Mouse (Mus musculus) CH12.LX (cell line): ENCODE results near the gene Pds5b. TPM values are rescaled to one million over a fixed set of nuclear protein-coding genes. Genes with fewer than 3 reads are reported as not detected.
A peak's percentile ranks its signal among the peaks of the same experiment; 100 is the strongest.

Source experiments
- DNase-seq: peaks from one replicate; pipeline ENCODE4 v3.0.0-alpha.2; 2013; ENCODE audit errors: extremely low read depth
- H3K27ac ChIP-seq: 2 replicates; pipeline ENCODE4 v1.5.1; 2012; ENCODE audit warnings: low read depth, mild to moderate bottlenecking, control low read depth, moderate library complexity; ENCODE audit not compliant: insufficient read depth
- H3K27me3 ChIP-seq: replicated peaks from 2 replicates; pipeline ENCODE3; 2012; ENCODE audit warnings: inconsistent platforms
- H3K36me3 ChIP-seq, 2 experiments: replicated peaks in 1 of 2; 2 replicates each; pipeline versions ENCODE3 to v1.6.1; 2012; ENCODE audit warnings: inconsistent platforms in 1 of 2, low read length in 1 of 2, mild to moderate bottlenecking in 1 of 2, mixed read lengths in 1 of 2, moderate library complexity in 1 of 2; ENCODE audit not compliant: control insufficient read depth in 1 of 2, insufficient read depth in 1 of 2
- H3K4me1 ChIP-seq, 2 experiments: 2 replicates each; pipeline ENCODE4 v1.6.1; 2012; ENCODE audit warnings: inconsistent platforms in 1 of 2, moderate library complexity in 1 of 2; ENCODE audit not compliant: insufficient read depth in 2 of 2, control insufficient read depth in 1 of 2
- H3K4me2 ChIP-seq: 2 replicates; pipeline ENCODE4 v1.6.1; 2012; ENCODE audit warnings: low read depth, mild to moderate bottlenecking, control low read depth; ENCODE audit not compliant: poor library complexity, insufficient read depth, severe bottlenecking
- H3K4me3 ChIP-seq, 3 experiments: fragments of 150-350 bp in 1 of 3; sonication (generic) in 1 of 3; replicated peaks in 1 of 3; 2 replicates each; pipeline versions ENCODE3 to v1.5.1; 2011 to 2012; ENCODE audit warnings: low read depth in 2 of 3, low read length in 2 of 3, mild to moderate bottlenecking in 2 of 3, moderate library complexity in 2 of 3, control low read depth in 1 of 3, improper control_type of control experiment in 1 of 3, inconsistent platforms in 1 of 3, mixed read lengths in 1 of 3; ENCODE audit not compliant: poor library complexity in 1 of 3
- H3K79me2 ChIP-seq: replicated peaks from 2 replicates; pipeline ENCODE4 v1.6.1; 2012; ENCODE audit warnings: mild to moderate bottlenecking, moderate library complexity; ENCODE audit not compliant: control insufficient read depth, poor library complexity, insufficient read depth, severe bottlenecking; ENCODE audit errors: extremely low read depth
- H3K9ac ChIP-seq: 2 replicates; pipeline ENCODE4 v1.6.1; 2012; ENCODE audit warnings: low read depth, mild to moderate bottlenecking, control low read depth, moderate library complexity; ENCODE audit not compliant: insufficient read depth
- H3K9me3 ChIP-seq: replicated peaks from 2 replicates; pipeline ENCODE3; 2012; ENCODE audit warnings: low read length, inconsistent platforms, mixed read lengths
- BHLHE40 ChIP-seq: IDR thresholded peaks from 2 replicates; pipeline ENCODE4 v1.6.1; 2011; ENCODE audit warnings: mild to moderate bottlenecking, low read depth, low read length, improper control_type of control experiment
- CHD1 ChIP-seq: IDR thresholded peaks from 2 replicates; pipeline ENCODE4 v1.6.1; 2012; ENCODE audit warnings: low read depth, low read length, improper control_type of control experiment, inconsistent platforms
- CTCF ChIP-seq, 2 experiments: IDR thresholded peaks in 1 of 2; conservative IDR thresholded peaks in 1 of 2; 2 replicates each; pipeline ENCODE4 v1.5.1; 2011 to 2012; ENCODE audit warnings: low read depth in 2 of 2, low read length in 2 of 2, improper control_type of control experiment in 1 of 2, inconsistent platforms in 1 of 2, mild to moderate bottlenecking in 1 of 2, moderate library complexity in 1 of 2
- E2F4 ChIP-seq: IDR thresholded peaks from 2 replicates; pipeline ENCODE4 v1.6.1; 2011; ENCODE audit warnings: low read depth, low read length, improper control_type of control experiment; ENCODE audit not compliant: insufficient replicate concordance
- ELF1 ChIP-seq: IDR thresholded peaks from 2 replicates; pipeline ENCODE4 v1.6.1; 2014; ENCODE audit warnings: low read depth, mild to moderate bottlenecking, inconsistent platforms, low read length, improper control_type of control experiment
- IRF4 ChIP-seq: IDR thresholded peaks from 2 replicates; pipeline ENCODE4 v1.6.1; 2014; ENCODE audit warnings: low read depth, mild to moderate bottlenecking, inconsistent platforms, low read length, improper control_type of control experiment
- JUN ChIP-seq: IDR thresholded peaks from 2 replicates; pipeline ENCODE4 v1.6.1; 2011; ENCODE audit warnings: low read depth, mild to moderate bottlenecking, low read length, improper control_type of control experiment, moderate library complexity; ENCODE audit not compliant: insufficient read depth
- KAT2A ChIP-seq: IDR thresholded peaks from 2 replicates; pipeline ENCODE4 v1.6.1; 2012; ENCODE audit warnings: low read length, improper control_type of control experiment, inconsistent platforms; ENCODE audit not compliant: insufficient replicate concordance
- MAX ChIP-seq: IDR thresholded peaks from 2 replicates; pipeline ENCODE4 v1.6.1; 2011; ENCODE audit warnings: low read length, improper control_type of control experiment
- MAZ ChIP-seq: IDR thresholded peaks from 2 replicates; pipeline ENCODE4 v1.6.1; 2012; ENCODE audit warnings: low read depth, mild to moderate bottlenecking, inconsistent platforms, low read length, improper control_type of control experiment, moderate library complexity
- PAX5 ChIP-seq: IDR thresholded peaks from 2 replicates; pipeline ENCODE4 v1.6.1; 2012; ENCODE audit warnings: low read length, inconsistent platforms, mixed read lengths
- POLR2A ChIP-seq: IDR thresholded peaks from 2 replicates; pipeline ENCODE4 v1.6.1; 2011; ENCODE audit warnings: low read depth, mild to moderate bottlenecking, improper control_type of control experiment, low read length
- SMC3 ChIP-seq: IDR thresholded peaks from 2 replicates; pipeline ENCODE4 v1.6.1; 2011; ENCODE audit warnings: low read depth, low read length, improper control_type of control experiment
- TBP ChIP-seq: conservative IDR thresholded peaks from 2 replicates; pipeline ENCODE4 v1.6.1; 2011; ENCODE audit warnings: low read depth, low read length, improper control_type of control experiment
- TCF12 ChIP-seq: IDR thresholded peaks from 2 replicates; pipeline ENCODE4 v1.6.1; 2014; ENCODE audit warnings: low read depth, mild to moderate bottlenecking, inconsistent platforms, low read length, improper control_type of control experiment
- UBTF ChIP-seq: IDR thresholded peaks from 2 replicates; pipeline ENCODE4 v1.6.1; 2012; ENCODE audit warnings: low read depth, mild to moderate bottlenecking, inconsistent platforms, low read length, improper control_type of control experiment, moderate library complexity
- USF1 ChIP-seq: IDR thresholded peaks from 2 replicates; pipeline ENCODE4 v1.6.1; 2014; ENCODE audit warnings: low read depth, mild to moderate bottlenecking, inconsistent platforms, low read length, improper control_type of control experiment
- USF2 ChIP-seq: conservative IDR thresholded peaks from 2 replicates; pipeline ENCODE4 v1.6.1; 2011; ENCODE audit warnings: low read depth, low read length, improper control_type of control experiment
- ZKSCAN1 ChIP-seq: IDR thresholded peaks from 2 replicates; pipeline ENCODE4 v1.6.1; 2012; ENCODE audit warnings: low read depth, inconsistent platforms, low read length, improper control_type of control experiment, borderline replicate concordance
- ZMIZ1 ChIP-seq: IDR thresholded peaks from 2 replicates; pipeline ENCODE4 v1.6.1; 2012; ENCODE audit warnings: low read depth, mild to moderate bottlenecking, inconsistent platforms, low read length, improper control_type of control experiment
- ZNF384 ChIP-seq: IDR thresholded peaks from 2 replicates; pipeline ENCODE4 v1.6.1; 2012; ENCODE audit warnings: low read depth, low read length, improper control_type of control experiment, inconsistent platforms
- dilution Hi-C: fragments of 300-500 bp; cut with MboI; formaldehyde crosslinking; loops from 2 replicates; pipeline ENCODE4 v1.14.3; 2020; ENCODE audit warnings: low sequenced_read_pairs; ENCODE audit not compliant: extremely low pct_unique_long_range_greater_than_20kb, extremely low pct_ligation_motif_present
- in situ Hi-C: fragments of 300-500 bp; cut with MboI; formaldehyde crosslinking; loops from 3 replicates; pipeline ENCODE4 v1.14.3; 2019; ENCODE audit warnings: low sequenced_read_pairs, low pct_ligation_motif_present, low pct_unique_long_range_greater_than_20kb, mixed read lengths
- polyA plus RNA-seq: library from polyadenylated mRNA; unstranded; fragments of >175 nt; gene quantifications from 2 replicates; pipeline ENCODE4 v1.2.1, GENCODE M21; 2012; ENCODE audit warnings: low read depth; ENCODE audit not compliant: insufficient read length
- total RNA-seq, 2 experiments: library from RNA; depleted of rRNA; stranded (reverse); fragments of 300-350 nt in 1 of 2; fragments of >200 nt in 1 of 2; gene quantifications; 2 replicates each; pipeline ENCODE4 v1.2.3; 2012 to 2014

Gene Pds5b
- total and polyA plus RNA-seq, 3 experiments = 14.3 to 31.1 (median 27.4) TPM

- TF ChIP-seq CHD1 = no peak
- TF ChIP-seq USF2 = no peak
- no peak for TF ChIP-seq ZKSCAN1
- no peak for TF ChIP-seq USF1
- TF ChIP-seq SMC3 = no peak
- 0 out of 2 replicates have a peak, but pooled peaks have one; percentile 30 for TF ChIP-seq ELF1
- TF ChIP-seq, all 38 proteins: peak for 1
- in situ Hi-C loops = no loop called here
- Histone ChIP-seq H3K27ac (no peak overlapping the region), H3K9ac (no peak overlapping the region), H3K9me3 (no peaks in the 10 kb centered on the region), H3K27me3 (no peaks in the 10 kb centered on the region), H3K36me3 (peaks cover 9 to 31% of the 10 kb centered on the region in 2 experiments), H3K4me3 (no peak overlapping the region), H3K4me2 (no peak overlapping the region), H3K4me1 (peaks cover 0 to 25% of the 10 kb centered on the region in 2 experiments; a peak in 2 of 4 replicates), H3K79me2 (no peaks in the 10 kb centered on the region)
- peak; percentile 42 for DNase-seq
- dilution Hi-C loops = no loop called here
These were observed 98.9 kb downstream of the Pds5b start for GRCm38 (mm10) chr5:150772403-150772802.

- H3K9me3 ChIP-seq = no peaks in the 10 kb centered on the region
- no peaks in the 10 kb centered on the region for H3K79me2 ChIP-seq
- TF ChIP-seq ZMIZ1 (no peak), E2F4 (no peak), TBP (no peak), USF2 (no peak), MAZ (no peak)
- H3K4me1 ChIP-seq = peaks cover 0 to 25% of the 10 kb centered on the region in 2 experiments; a peak in 2 of 4 replicates
- no peak for DNase-seq
- no peak overlapping the region for H3K9ac ChIP-seq
- H3K27ac ChIP-seq = no peak overlapping the region
- H3K4me2 ChIP-seq = no peak overlapping the region
- dilution Hi-C loops (no loop called here), in situ Hi-C loops (no loop called here)
- no peaks in the 10 kb centered on the region for H3K27me3 ChIP-seq
- peaks cover 13 to 34% of the 10 kb centered on the region in 2 experiments for H3K36me3 ChIP-seq
- no peak overlapping the region for H3K4me3 ChIP-seq
These were observed 99.5 kb downstream of the Pds5b start for GRCm38 (mm10) chr5:150773083-150773482.

GRCm38 (mm10) chr5:150788261-150788660 lies 114.7 kb downstream of the Pds5b start:
- TF ChIP-seq CTCF (conservative IDR thresholded peaks at IDR 0.05 in 1 of 2, IDR thresholded peaks at IDR 0.05 in 1 of 2; ENCODE audit: low read depth in 2 of 2, low read length in 2 of 2) (no peak), IRF4 (no peak), KAT2A (no peak), PAX5 (no peak), ZMIZ1 (no peak), UBTF (no peak), SMC3 (no peak), POLR2A (no peak), MAX (no peak), TCF12 (no peak), BHLHE40 (no peak), JUN (no peak), ZNF384 (no peak), ELF1 (no peak)
- dilution Hi-C loops (no loop called here), in situ Hi-C loops (no loop called here)
- Histone ChIP-seq H3K4me3 (no peak overlapping the region), H3K9me3 (no peaks in the 10 kb centered on the region), H3K27me3 (no peaks in the 10 kb centered on the region), H3K4me1 (peaks cover 0 to 3% of the 10 kb centered on the region in 2 experiments; a peak in 3 of 4 replicates), H3K9ac (no peak overlapping the region), H3K4me2 (no peak overlapping the region), H3K36me3 (peaks cover 27 to 58% of the 10 kb centered on the region in 2 experiments), H3K79me2 (no peaks in the 10 kb centered on the region), H3K27ac (no peak overlapping the region)
- DNase-seq = no peak
